Mouse (Mus musculus): Measurements from ENCODE around the gene Plekhh3. TPM values are rescaled to one million over a fixed set of nuclear protein-coding genes. Genes with fewer than 3 reads are reported as not detected.
"Not testable (repeated sequence)": the region's sequence is repeated elsewhere in the genome, so short reads cannot be mapped to it uniquely, and the experiment has no call there.

Gene Plekhh3
- total RNA-seq, 2 experiments from 2014 or later = 18.4 to 24.0 TPM

DNA sequence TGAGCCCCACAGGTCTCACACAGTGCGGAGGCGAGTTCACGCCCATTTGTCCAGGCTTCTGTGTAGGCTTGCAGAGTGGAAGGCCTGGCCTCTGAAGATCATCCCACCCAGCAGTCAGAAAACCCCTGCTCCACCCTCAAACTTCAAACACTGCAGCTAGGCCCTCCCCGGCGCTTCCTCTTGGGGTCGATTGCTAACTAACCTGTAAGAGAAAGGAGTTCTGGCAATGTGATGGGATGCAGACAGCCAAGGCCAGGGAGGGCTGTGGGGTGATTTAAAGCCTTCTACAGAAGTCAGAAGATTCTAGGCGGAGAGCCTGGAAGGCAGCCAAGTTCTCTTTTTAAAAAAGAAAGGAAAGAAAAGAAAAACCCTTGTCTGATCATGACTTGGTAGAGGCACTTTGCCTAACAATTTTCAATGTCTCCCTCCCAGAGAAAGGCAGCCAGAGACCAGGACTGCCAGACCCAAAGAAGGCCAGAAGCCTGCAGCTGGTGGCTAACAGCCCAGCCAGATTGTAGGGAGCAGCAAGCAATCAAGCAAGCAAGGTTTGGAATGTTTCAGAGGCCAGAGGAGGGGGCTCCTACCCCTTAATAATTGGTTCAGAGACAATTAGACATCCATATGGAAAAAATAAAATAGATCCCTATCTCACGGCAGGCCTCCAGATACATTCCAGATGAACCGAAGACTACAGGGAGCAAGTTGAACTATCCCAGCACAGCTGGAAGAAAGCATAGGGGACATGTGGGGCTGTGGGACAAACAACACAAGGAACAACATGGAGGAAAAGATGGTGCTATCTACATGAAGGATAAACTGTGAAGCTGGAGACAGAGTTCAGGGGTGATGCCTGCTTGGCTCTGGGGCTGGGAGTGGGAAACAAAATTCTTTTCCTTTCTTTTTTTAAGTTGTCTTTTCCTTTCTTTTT is 21.7 kb downstream of the Plekhh3 start:
- DNase-seq = peak; percentile 54

GRCm38 (mm10) chr11:101148751-101149150 is 22.4 kb downstream of the Plekhh3 start:
- DNase-seq = no peak

- DNase-seq = no peak
Observed at GRCm38 (mm10) chr11:101146377-101146776, 24.8 kb downstream of the Plekhh3 start.

DNA sequence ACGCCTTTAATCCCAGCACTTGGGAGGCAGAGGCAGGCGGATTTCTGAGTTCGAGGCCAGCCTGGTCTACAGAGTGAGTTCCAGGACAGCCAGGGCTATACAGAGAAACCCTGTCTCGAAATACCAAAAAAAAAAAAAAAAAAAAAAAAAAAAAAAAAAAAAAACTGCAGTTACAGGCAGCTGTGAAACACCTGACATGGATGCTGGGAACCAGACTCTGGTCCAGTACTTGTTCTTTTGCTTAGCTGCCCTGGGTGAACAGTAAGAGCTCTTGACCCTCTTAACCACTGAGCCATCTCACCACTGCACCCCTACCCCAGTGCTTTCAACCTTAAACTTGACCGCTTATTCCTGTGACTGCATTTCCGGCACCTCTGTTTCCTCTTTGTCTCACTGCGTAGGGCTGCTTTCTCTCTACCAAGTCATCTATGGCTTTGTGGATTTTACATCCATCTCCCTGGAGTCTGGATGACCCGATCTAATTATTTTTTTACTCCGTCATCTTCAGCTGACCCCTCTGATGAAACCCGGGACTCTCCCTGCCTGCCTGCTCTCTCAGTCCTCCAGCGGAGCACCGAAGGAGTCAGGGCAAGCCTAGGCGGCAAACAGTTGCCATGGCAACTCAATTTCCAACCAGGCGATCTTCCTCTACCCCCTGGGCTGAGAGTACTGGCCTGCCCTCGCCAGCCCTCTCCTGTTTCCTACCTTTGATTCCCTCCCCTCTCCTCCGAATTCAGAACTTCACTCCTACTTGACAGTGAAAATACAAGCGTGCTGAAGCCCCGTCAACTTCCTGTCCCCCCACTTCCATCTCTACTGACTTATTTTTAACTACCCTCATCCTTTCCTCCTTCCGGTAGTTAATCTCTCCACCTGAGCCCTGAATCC is 27.6 kb downstream of the Plekhh3 start:
- no peak for DNase-seq

DNA sequence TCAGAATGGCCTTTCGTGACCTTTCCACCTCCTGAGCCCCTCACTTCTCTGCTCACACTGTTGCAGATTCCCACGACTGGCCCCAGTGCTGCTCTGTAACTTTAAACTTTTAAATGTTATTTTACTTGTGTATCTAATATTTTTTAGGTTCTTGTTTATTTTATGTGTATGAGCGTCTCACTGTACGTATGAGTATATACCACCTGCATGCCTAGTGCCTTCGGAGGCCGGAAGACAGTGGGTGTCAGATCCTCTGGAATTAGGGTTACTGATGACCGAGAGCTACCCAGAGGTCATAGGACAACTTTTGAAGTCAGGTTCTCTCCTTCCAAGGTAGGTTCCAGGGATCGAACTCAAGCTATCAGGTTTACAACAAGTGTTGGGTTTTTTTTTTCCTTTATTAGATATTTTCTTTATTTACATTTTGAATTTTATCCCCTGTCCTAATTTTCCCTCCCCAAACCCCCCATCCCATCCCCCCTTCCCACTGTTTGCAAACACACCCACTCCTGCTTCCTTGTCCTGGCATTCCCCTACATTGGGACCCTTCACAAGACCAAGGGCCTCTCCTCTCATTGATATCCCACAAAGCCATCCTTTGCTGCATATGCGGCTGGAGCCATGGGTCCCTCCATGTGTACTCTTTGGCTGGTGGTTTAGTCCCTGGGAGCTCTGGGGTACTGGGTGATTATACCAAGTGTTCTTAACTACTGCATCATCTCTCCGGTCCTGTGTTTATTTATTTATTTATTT is 28.8 kb downstream of the Plekhh3 start:
- DNase-seq = no peak

DNA sequence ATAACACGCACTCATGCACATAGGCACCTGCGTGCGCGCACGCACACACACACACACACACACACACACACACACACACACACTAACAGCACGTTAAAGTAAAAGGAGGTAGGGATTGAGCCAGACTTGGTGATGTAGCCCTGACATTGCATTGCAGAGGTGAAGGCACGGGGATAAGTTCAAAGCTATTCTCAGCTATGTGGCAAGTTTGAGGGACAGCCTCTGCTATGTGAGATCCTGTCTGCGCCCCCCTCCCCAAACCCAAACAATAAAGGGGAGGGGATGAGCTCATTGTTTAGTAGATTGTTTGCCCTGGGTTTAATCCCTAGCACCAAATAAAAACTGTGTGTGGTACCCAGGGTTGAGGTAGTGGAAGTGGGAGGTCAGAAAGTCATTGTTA is 30.1 kb downstream of the Plekhh3 start:
- DNase-seq = no peak

- DNase-seq = no peak
Observed at GRCm38 (mm10) chr11:101140164-101140819, 30.9 kb downstream of the Plekhh3 start.

GRCm38 (mm10) chr11:101138536-101139181 is 32.5 kb downstream of the Plekhh3 start:
- no peak for DNase-seq

GRCm38 (mm10) chr11:101137000-101137399 is 34.2 kb downstream of the Plekhh3 start:
- DNase-seq = no peak

- DNase-seq = no peak
Observed at GRCm38 (mm10) chr11:101134217-101134865, 36.8 kb downstream of the Plekhh3 start.

- no peak for DNase-seq
Observed at GRCm38 (mm10) chr11:101133037-101133436, 38.1 kb downstream of the Plekhh3 start.

GRCm38 (mm10) chr11:101131701-101132100 is 39.5 kb downstream of the Plekhh3 start:
- DNase-seq = no peak

- no peak for DNase-seq
Observed at GRCm38 (mm10) chr11:101131187-101131586, 40.0 kb downstream of the Plekhh3 start.

GRCm38 (mm10) chr11:101130056-101130756 is 40.9 kb downstream of the Plekhh3 start:
- peak; percentile 91 for DNase-seq

GRCm38 (mm10) chr11:101128996-101129577 is 42.1 kb downstream of the Plekhh3 start:
- DNase-seq = peak; percentile 68

- no peak for DNase-seq
Observed at GRCm38 (mm10) chr11:101127075-101127474, 44.1 kb downstream of the Plekhh3 start.

GRCm38 (mm10) chr11:101125008-101125407 is 46.1 kb downstream of the Plekhh3 start:
- peak; percentile 11 for DNase-seq

GRCm38 (mm10) chr11:101124494-101124893 is 46.7 kb downstream of the Plekhh3 start:
- DNase-seq = not testable (repeated sequence)

- peak; percentile 12 for DNase-seq
Observed at GRCm38 (mm10) chr11:101120545-101121188, 50.5 kb downstream of the Plekhh3 start.

All from gastrocnemius, postnatal 25 days (tissue).